Mouse (Mus musculus) duodenum, adult 2 months (tissue): ENCODE measurements around the gene Eif3g. TPM values are rescaled to one million over a fixed set of nuclear protein-coding genes. Genes with fewer than 3 reads are reported as not detected.

Experiments
- polyA plus RNA-seq: library from polyadenylated mRNA; depleted of rRNA; stranded (reverse); fragments of >200 nt; gene quantifications from 2 replicates; pipeline ENCODE4 v1.2.3, GENCODE M21; 2012; ENCODE audit warnings: low replicate concordance; rRNA removed

Eif3g gene
- 85.5 and 104 TPM in 2 replicates for polyA plus RNA-seq

DNA sequence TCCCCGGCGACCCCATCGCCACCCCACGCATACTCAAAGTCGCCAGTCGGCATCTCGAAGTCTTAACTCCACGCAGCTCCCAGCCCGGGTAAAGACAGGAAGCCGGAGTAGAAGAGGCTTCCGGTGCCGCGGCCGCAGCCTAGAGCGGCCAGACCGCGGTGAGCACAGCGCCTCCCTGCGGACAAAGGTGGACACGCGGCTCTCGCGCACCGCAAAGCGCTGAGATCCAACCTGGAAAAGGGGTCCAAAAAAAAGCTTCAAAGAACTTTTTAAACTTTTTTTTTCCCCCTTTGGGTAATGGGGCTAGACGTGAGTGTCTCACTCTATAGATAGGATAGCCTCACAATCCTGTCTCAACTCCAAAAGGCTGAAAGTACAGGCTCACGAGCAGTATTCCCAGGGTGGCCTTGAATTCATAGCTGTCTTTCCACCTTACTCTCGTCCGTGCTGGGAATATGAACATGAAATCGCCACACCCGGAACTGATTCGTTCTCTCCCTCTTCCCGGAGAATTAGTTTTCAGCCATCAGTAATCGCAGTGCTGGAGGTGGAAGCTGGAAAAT, at the start of gene Eif3g:
Gene Eif3g (minus strand): TSS at position 113 of the 563 bp plus-strand sequence.

DNA sequence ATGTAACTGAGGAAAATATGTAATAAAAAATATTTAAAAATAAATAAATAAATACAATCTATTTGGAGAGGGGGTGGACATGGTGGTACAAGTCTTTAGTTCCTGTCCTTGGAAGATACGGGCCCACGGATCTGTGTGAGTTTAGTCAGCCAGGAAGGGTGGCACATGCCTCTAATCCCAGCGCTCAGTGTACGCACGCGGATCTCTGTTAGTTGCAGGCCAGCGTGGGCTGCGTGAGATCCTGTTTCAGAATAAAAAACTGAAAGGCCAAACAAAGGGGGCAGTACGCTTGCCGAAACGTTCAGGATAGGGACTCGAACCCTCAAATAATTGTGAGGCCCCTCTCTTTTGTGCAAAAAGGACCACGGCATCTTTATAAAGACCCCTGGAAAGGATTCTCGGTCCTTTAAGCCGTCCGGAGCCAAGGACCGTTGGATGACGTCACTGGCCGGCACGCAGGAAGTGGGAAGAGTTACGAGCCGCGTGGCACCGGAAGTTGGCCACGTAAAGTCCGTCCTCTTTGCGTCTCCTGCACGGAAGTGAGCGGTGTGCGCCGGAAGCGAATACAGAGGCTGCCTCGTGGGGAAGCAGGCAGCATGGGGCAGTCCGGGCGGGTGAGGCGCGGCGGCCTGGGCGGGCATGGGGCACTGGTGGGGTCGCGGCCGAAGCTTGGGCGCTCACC, 10.6 kb downstream of the Eif3g start, which contains the start of gene Ppan:
Gene Ppan (plus strand): TSS at position 472 of the 682 bp plus-strand sequence.

DNA sequence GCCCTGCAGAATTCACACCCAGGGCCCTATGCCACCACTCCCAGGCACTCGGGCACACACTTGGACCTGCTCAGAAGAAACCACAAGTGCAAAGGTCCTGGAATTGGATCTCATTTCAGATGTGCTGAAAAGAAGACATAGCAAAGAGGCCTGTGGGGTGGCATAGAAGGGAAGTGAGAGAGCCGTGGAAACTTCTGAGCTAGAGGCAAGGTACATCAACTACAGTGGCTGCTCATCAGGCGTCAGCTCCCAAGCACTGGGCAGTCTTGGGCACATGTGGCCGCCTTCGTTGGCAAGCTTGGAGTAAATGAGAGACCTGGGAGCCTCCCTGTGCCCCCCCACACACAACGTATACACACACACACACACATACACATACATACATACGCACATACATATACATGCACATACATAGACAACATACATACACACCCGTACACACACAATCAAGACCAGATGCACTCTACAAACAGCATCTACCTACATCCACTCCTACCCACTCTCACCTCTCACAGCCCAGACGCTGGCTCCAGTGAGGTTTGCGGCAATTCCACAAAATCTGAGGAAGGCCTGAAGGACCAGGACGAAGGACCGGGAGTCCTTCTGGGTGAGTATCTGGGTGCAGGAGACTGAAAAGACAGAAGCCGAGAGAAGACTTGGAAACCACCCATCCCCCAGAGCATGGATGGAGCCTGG, 19.2 kb downstream of the Eif3g start, which contains the start of gene Angptl6:
Gene Angptl6 (minus strand): TSS at position 631 of the 696 bp plus-strand sequence.

DNA sequence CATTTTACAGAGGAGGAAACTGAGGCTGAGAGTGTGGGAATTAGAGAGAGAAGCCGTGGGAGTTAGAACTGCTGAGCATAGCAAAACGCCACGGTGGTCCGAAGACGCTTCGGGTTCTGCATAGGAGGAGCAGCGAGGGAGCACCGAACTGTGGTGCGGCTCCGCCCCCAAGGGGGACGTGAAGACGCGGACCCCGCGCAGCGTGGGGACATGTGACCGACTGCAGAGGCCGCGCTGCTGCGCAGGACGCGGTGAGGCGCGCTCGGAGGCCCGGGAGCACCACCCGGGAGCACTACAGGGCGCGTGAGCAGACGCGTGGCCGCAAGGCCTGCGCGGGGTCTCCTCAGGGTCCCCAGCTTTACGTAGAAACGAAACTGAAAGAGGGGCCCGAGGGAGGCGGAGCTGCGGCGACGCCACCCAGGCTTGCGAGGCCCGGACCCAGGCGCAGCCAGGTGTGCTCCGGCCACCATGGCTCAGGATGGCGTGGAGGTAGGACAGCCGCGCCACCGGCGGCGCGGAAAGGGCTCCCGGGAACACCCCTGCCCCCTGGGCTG, 29.9 kb downstream of the Eif3g start, which contains the start of gene A230050P20Rik:
Gene A230050P20Rik (plus strand): TSS at position 195 of the 554 bp plus-strand sequence.

Other genes with a start within 250 kb of the Eif3g start
- 8.2 and 14.4 TPM in 2 replicates for gene Pin1, start 246.5 kb downstream of the Eif3g start, polyA plus RNA-seq
- gene Olfm2, start 152.3 kb downstream of the Eif3g start, polyA plus RNA-seq = 2.0 and 2.1 TPM in 2 replicates
- gene Col5a3, start 83.6 kb downstream of the Eif3g start, polyA plus RNA-seq = 3.6 and 4.2 TPM in 2 replicates
- gene Rdh8, start 80.1 kb downstream of the Eif3g start, polyA plus RNA-seq = not detected in 2 replicates
- 30.5 and 45.4 TPM in 2 replicates for gene A230050P20Rik, start 30.0 kb downstream of the Eif3g start, polyA plus RNA-seq
- gene Angptl6, start 18.9 kb downstream of the Eif3g start, polyA plus RNA-seq = 5.3 and 7.1 TPM in 2 replicates
- gene Ppan, start 10.4 kb downstream of the Eif3g start, polyA plus RNA-seq = 42.0 and 95.8 TPM in 2 replicates
- gene Dnmt1, start 61.3 kb upstream of the Eif3g start, polyA plus RNA-seq = 18.2 and 20.2 TPM in 2 replicates
- gene S1pr2, start 78.2 kb upstream of the Eif3g start, polyA plus RNA-seq = 1.6 and 2.6 TPM in 2 replicates
- 130 and 187 TPM in 2 replicates for gene Mrpl4, start 104.1 kb upstream of the Eif3g start, polyA plus RNA-seq
- 6.5 TPM in 2 replicates for gene Icam1, start 117.4 kb upstream of the Eif3g start, polyA plus RNA-seq
- gene Icam4, start 130.8 kb upstream of the Eif3g start, polyA plus RNA-seq = 0.14 and 0.83 TPM in 2 replicates
- 0.13 TPM in 2 replicates for gene Icam5, start 133.4 kb upstream of the Eif3g start, polyA plus RNA-seq
- gene Zglp1, start 168.5 kb upstream of the Eif3g start, polyA plus RNA-seq = 0.25 and 0.50 TPM in 2 replicates
- gene Gm49373, start 174.5 kb upstream of the Eif3g start, polyA plus RNA-seq = 0.15 and 0.40 TPM in 2 replicates
- gene Fdx1l, start 175.0 kb upstream of the Eif3g start, polyA plus RNA-seq = 29.2 and 69.8 TPM in 2 replicates
- gene Gm38431, start 193.4 kb upstream of the Eif3g start, polyA plus RNA-seq = 13.2 and 24.6 TPM in 2 replicates
- gene Raver1, start 193.4 kb upstream of the Eif3g start, polyA plus RNA-seq = 70.5 and 116 TPM in 2 replicates
- 21.7 and 25.1 TPM in 2 replicates for gene Tyk2, start 232.6 kb upstream of the Eif3g start, polyA plus RNA-seq